Mouse (Mus musculus): ENCODE measurements at regions not wholly inside any gene's neighbourhood (a gene's known extent, or its start where the extent isn't known, plus 50 kb on each side); places are given as distances from the start of the nearest gene placed in this dataset.

- no peak for TF ChIP-seq CTCF (IDR thresholded peaks at IDR 0.05; ENCODE audit: insufficient read depth, low read depth, low read length)
- TF ChIP-seq POLR2A (IDR thresholded peaks at IDR 0.05; ENCODE audit: insufficient read depth, low read depth, low read length) = no peak
Measured at GRCm38 (mm10) chr8:87415051-87415630, 57.3 kb downstream of the Cbln1 start.
